Mouse (Mus musculus) left cerebral cortex, adult 2 months (tissue): ENCODE results near the gene Phf14. TPM values are rescaled to one million over a fixed set of nuclear protein-coding genes. Genes with fewer than 3 reads are reported as not detected.
"Not testable (repeated sequence)": the region's sequence is repeated elsewhere in the genome, so short reads cannot be mapped to it uniquely, and the experiment has no call there.

Experiments
- DNase-seq, 2 experiments: peaks; one replicate each; pipeline ENCODE4 v3.0.0; 2021 to 2022; ENCODE audit warnings: low spot score in 2 of 2, mixed read lengths in 1 of 2; ENCODE audit errors: extremely low spot score in 1 of 2
- H3K27ac ChIP-seq: fragments of 200-600 bp; 2 replicates; pipeline ENCODE4 v1.8.1; 2022
- H3K4me3 ChIP-seq: fragments of 200-600 bp; 2 replicates; pipeline ENCODE4 v1.8.1; 2022
- CTCF ChIP-seq: fragments of 200-600 bp; IDR thresholded peaks from 2 replicates; pipeline ENCODE4 v1.8.1; 2022; ENCODE audit warnings: antibody characterized with exemption, mild to moderate bottlenecking, moderate library complexity
- intact Hi-C: fragments of 180-260 bp; cut with DNase I; formaldehyde crosslinking; loops from one replicate; pipeline ENCODE4 v1.15.1; 2025
- long read RNA-seq, 2 experiments: library from polyadenylated mRNA; stranded (forward); transcript quantifications; one replicate each; pipeline ENCODE4 v2.0.0; 2021; ENCODE audit warnings: borderline mapping rate in 2 of 2
- total RNA-seq, 2 experiments: library from RNA; stranded (reverse); gene quantifications; 2 replicates each; pipeline ENCODE4 v1.2.3; 2021

Phf14 gene
- 10 to 100 TPM; 76.8 to 88.9 TPM for total RNA-seq
- long read RNA-seq, experiment 1, full-length matches to known transcripts: 2 of 13 reads
- long read RNA-seq, experiment 1, partial matches to known transcripts: 2 of 13 reads
- long read RNA-seq, experiment 1, other reads (novel, unspliced or antisense): 9 of 13 reads
- long read RNA-seq, experiment 2, partial matches to known transcripts: 5 of 17 reads
- long read RNA-seq, experiment 2, other reads (novel, unspliced or antisense): 10 of 17 reads

GRCm38 (mm10) chr6:11907269-11908032 lies at the start of gene Phf14, which contains the start of gene Ndufa4:
Gene Phf14, plus strand, starts transcription at chr6:11907809.
Gene Ndufa4, minus strand, starts transcription at chr6:11907497.
- TF ChIP-seq CTCF: no peak; the same call in 1 of the 2 replicates
- DNase-seq: peak; percentile 89 to 90
- H3K4me3 ChIP-seq: peak within 1 kb of the TSS; percentile 89
- peak within 1 kb of the TSS; percentile 100 for H3K27ac ChIP-seq
- intact Hi-C loops: no loop called here

GRCm38 (mm10) chr6:11875364-11875763 lies 32.2 kb upstream of the Phf14 start:
- H3K4me3 ChIP-seq, H3K27ac ChIP-seq, DNase-seq, intact Hi-C loops: not testable (repeated sequence)

GRCm38 (mm10) chr6:11900809-11901310 lies 6.7 kb upstream of the Phf14 start:
- H3K4me3 ChIP-seq: no peak overlapping the region
- intact Hi-C loops: no loop called here

GRCm38 (mm10) chr6:11906890-11907268 lies 730 bp upstream of the Phf14 start:
- no peak for DNase-seq
- Histone ChIP-seq H3K4me3 (peak overlapping the region; percentile 89), H3K27ac (peak overlapping the region; percentile 100)
- TF ChIP-seq CTCF: no peak
- intact Hi-C loops: no loop called here

More at GRCm38 (mm10) chr6:11900809-11901310, 6.7 kb upstream of the Phf14 start:
- DNase-seq: no peak
- TF ChIP-seq CTCF: no peak
- no peak overlapping the region for H3K27ac ChIP-seq

- intact Hi-C loops: no loop called here
- peak overlapping the region; percentile 89 for H3K4me3 ChIP-seq
- peak overlapping the region; percentile 100 for H3K27ac ChIP-seq
These were observed 561 bp downstream of the Phf14 start for GRCm38 (mm10) chr6:11908170-11908569.

GRCm38 (mm10) chr6:11925496-11926041 lies 18.0 kb downstream of the Phf14 start:
- no peak for TF ChIP-seq CTCF
- Histone ChIP-seq H3K27ac (peak overlapping the region; percentile 90), H3K4me3 (peak overlapping the region; percentile 63)
- intact Hi-C loops: loop anchor here (5.0 to 10.0 kb wide), 2 partner anchors 197 to 329 kb away; no protein-coding TSS in a partner anchor
- DNase-seq: peak; percentile 84 to 89

More at GRCm38 (mm10) chr6:11908170-11908569, 561 bp downstream of the Phf14 start:
- no peak for DNase-seq
- no peak for TF ChIP-seq CTCF

- intact Hi-C loops: loop anchor here (5.0 to 10.0 kb wide), 2 partner anchors 196 to 329 kb away; no protein-coding TSS in a partner anchor
- Histone ChIP-seq H3K4me3 (peak overlapping the region; percentile 63), H3K27ac (peak overlapping the region; percentile 90)
- no peak for TF ChIP-seq CTCF
- peak; percentile 30 to 31 for DNase-seq
These were observed 18.5 kb downstream of the Phf14 start for GRCm38 (mm10) chr6:11926082-11926595.

- intact Hi-C loops: loop anchor here (5.0 to 10.0 kb wide), 2 partner anchors 195 to 327 kb away; no protein-coding TSS in a partner anchor
These were observed 19.9 kb downstream of the Phf14 start for GRCm38 (mm10) chr6:11927485-11927884.

GRCm38 (mm10) chr6:11933403-11933802 lies 25.8 kb downstream of the Phf14 start:
- no peak for DNase-seq
- no peak overlapping the region for H3K4me3 ChIP-seq
- TF ChIP-seq CTCF: no peak
- H3K27ac ChIP-seq: no peak overlapping the region
- intact Hi-C loops: no loop called here

More at GRCm38 (mm10) chr6:11927485-11927884, 19.9 kb downstream of the Phf14 start:
- DNase-seq: no peak
- no peak overlapping the region for H3K4me3 ChIP-seq
- TF ChIP-seq CTCF: no peak
- no peak overlapping the region for H3K27ac ChIP-seq

- Histone ChIP-seq H3K27ac (no peak overlapping the region), H3K4me3 (no peak overlapping the region)
- no peak for DNase-seq
- intact Hi-C loops: no loop called here
- TF ChIP-seq CTCF: no peak
These were observed 33.3 kb downstream of the Phf14 start for GRCm38 (mm10) chr6:11940895-11941294.

GRCm38 (mm10) chr6:11942089-11942488 lies 34.5 kb downstream of the Phf14 start:
- H3K27ac ChIP-seq: no peak overlapping the region
- no peak for TF ChIP-seq CTCF
- no peak overlapping the region for H3K4me3 ChIP-seq
- intact Hi-C loops: no loop called here
- no peak for DNase-seq

GRCm38 (mm10) chr6:11948100-11948499 lies 40.5 kb downstream of the Phf14 start:
- no peak for TF ChIP-seq CTCF
- no peak overlapping the region for H3K4me3 ChIP-seq
- intact Hi-C loops: no loop called here
- H3K27ac ChIP-seq: no peak overlapping the region
- no peak for DNase-seq
